Mouse (Mus musculus): ENCODE measurements around the gene Gm28729. TPM values are rescaled to one million over a fixed set of nuclear protein-coding genes. Genes with fewer than 3 reads are reported as not detected.

Gene Gm28729
- 0.13 and 0.15 TPM in 2 replicates for polyA plus RNA-seq (2016; fragmentation: Nextera tagmentation; extraction: Ambion mirVana)

DNA sequence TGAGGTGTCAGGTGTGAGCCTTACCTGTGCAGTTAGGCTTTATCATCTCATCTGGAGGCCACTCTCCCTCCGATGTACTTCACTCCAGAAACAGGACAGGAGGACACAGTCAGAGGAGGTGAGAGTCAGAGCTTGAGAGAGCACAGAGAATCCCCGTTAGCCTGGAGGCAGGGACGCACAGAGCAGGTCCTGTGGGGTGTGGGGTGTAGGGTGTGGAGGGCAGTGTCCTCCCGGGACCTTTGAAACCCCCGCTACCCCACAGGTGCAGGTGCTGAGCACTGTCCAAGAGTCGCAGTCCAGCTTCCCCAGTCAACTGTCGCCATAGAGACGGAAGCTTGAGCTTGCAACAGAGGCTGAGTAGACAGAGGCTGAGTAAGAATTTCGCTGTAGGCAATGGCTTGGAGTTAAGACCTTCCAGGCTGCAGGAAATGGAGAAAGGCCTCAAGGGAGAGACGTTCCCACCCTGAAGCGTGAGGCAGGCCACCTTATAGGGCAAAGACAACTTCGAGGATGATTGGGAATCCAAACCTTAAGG lies at the start of gene Gm28729:
TSS of gene Gm28729 (minus strand) at position 293 of the 535 bp plus-strand sequence.
- Histone ChIP-seq H3K27me3 (peaks cover 3% of the 10 kb centered on the region; the same call in 1 of the 2 replicates), H3K4me1 (0 out of 2 replicates have a peak, but pooled peaks cover 5% of the 10 kb centered on the region), H3K36me3 (replicated peaks) (no peaks in the 10 kb centered on the region), H3K4me3 (replicated peaks) (no peak within 1 kb of the TSS), H3K9ac (no peak within 1 kb of the TSS), H3K27ac (no peak within 1 kb of the TSS), H3K9me3 (no peaks in the 10 kb centered on the region), H3K4me2 (no peak within 1 kb of the TSS)
- WGBS = 61% methylated on average over 12 of the region's 12 CpGs
- no peak for ATAC-seq (ENCODE audit: low FRiP score)

DNA sequence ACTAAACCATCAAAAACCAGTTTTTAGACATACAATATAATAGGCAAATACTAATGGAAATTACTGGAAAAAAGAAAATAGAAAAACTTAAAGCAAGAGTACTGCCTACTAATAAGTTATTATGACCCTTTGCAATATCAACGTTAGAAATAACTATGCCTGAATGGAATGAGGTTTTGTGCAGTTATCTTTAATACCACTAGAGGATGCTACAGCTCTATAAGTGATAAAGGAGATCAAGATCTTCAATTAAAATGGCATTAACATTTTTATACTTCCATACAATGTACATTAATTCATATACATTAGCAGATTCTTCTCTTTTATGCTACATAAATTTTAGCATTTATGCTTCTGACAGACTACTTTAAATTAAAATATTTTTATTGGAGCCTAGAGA lies 48.2 kb upstream of the Gm28729 start:
- peaks cover 8% of the 10 kb centered on the region; the same call in 1 of the 2 replicates for H3K36me3 ChIP-seq (replicated peaks)
- no peaks in the 10 kb centered on the region for H3K9me3 ChIP-seq
- H3K27ac ChIP-seq = no peak overlapping the region
- H3K4me3 ChIP-seq (replicated peaks) = no peak overlapping the region
- no peaks in the 10 kb centered on the region for H3K4me1 ChIP-seq
- no peak overlapping the region for H3K9ac ChIP-seq
- H3K4me2 ChIP-seq = no peak overlapping the region
- 9% methylated on average over 1 of the region's 1 CpGs for WGBS
- H3K27me3 ChIP-seq = no peaks in the 10 kb centered on the region
- no peak for ATAC-seq (ENCODE audit: low FRiP score)

DNA sequence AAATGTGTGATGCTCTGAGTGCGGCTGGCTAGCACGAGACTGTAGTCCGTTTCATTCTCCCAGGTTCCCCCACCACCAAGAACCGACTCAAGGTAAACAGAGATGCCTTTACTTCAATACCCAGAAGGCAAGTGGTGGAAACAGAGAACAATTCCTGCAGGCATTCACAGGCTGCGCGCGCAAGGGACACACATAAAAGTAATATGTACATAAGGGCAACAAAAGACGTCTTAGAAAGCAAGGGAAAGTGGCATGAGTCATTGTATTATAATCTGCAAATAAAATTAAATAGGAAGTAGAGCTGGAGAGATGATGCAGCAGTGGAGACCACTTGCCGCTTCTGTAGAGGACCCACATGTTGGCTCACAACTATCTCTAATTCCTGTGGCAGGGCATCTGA lies 47.7 kb upstream of the Gm28729 start:
- H3K9ac ChIP-seq = no peak overlapping the region
- 87% methylated on average over 9 of the region's 9 CpGs for WGBS
- no peak overlapping the region for H3K4me2 ChIP-seq

DNA sequence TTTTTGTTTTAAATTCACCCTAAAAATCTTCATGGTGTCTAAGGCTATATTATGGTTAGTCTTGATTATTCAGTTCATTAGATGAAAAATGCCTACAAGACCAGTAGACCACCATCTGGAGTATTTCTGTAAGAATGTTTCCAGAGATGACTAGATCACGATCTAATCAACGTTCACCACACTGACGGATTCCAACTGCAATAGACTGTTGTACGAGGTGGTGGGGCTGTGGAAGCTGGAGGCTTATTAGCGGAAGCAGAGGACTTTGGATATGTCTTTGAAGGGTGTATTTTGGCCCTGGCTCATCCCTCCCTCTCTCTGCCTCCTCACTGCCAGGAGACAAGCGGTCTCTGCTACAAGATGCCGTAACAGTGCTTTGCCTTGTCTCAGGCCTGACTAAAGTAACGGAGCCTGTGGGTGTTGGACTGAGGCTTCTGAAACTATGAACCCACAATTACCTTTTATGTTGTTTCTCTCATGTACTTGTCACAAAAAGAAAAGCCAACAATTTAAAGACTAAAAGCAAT lies 41.5 kb upstream of the Gm28729 start:
- Histone ChIP-seq H3K9me3 (no peaks in the 10 kb centered on the region), H3K27ac (no peak overlapping the region), H3K4me2 (no peak overlapping the region), H3K4me3 (replicated peaks) (no peak overlapping the region), H3K4me1 (no peaks in the 10 kb centered on the region), H3K36me3 (replicated peaks) (peaks cover 21% of the 10 kb centered on the region; the same call in 1 of the 2 replicates), H3K27me3 (no peaks in the 10 kb centered on the region), H3K9ac (no peak overlapping the region)
- no peak for ATAC-seq (ENCODE audit: low FRiP score)
- WGBS = 87% methylated on average over 8 of the region's 8 CpGs

More for the DNA sequence above, 47.7 kb upstream of the Gm28729 start:
- H3K9me3 ChIP-seq = no peaks in the 10 kb centered on the region
- H3K4me1 ChIP-seq = no peaks in the 10 kb centered on the region
- no peak overlapping the region for H3K4me3 ChIP-seq (replicated peaks)
- no peak overlapping the region for H3K27ac ChIP-seq
- ATAC-seq (ENCODE audit: low FRiP score) = no peak
- H3K27me3 ChIP-seq = no peaks in the 10 kb centered on the region
- H3K36me3 ChIP-seq (replicated peaks) = peaks cover 8% of the 10 kb centered on the region; the same call in 1 of the 2 replicates

DNA sequence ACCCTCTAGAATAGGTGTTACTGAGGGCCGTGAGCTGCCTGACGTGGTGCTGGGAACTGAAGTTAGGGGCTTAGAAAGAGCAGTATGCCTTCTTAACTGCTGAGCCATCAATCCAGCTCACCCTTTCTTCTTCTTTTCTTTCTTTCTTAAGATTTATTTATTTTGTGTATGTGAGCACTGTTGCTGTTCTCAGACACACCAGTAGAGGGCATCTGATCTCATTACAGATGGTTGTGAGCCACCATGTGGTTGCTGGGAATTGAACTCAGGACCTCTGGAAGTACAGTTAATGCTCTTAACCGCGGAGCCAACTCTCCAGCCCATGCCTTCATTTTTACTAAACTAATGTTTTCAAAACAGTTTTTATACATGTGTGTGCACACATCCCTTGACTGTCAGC lies 38.4 kb upstream of the Gm28729 start:
- H3K4me1 ChIP-seq = no peaks in the 10 kb centered on the region
- WGBS = 96% methylated on average over 4 of the region's 4 CpGs
- H3K36me3 ChIP-seq (replicated peaks) = peaks cover 32% of the 10 kb centered on the region
- H3K9ac ChIP-seq = no peak overlapping the region
- H3K27me3 ChIP-seq = no peaks in the 10 kb centered on the region
- no peak for ATAC-seq (ENCODE audit: low FRiP score)
- no peak overlapping the region for H3K4me3 ChIP-seq (replicated peaks)
- H3K4me2 ChIP-seq = no peak overlapping the region
- H3K9me3 ChIP-seq = no peaks in the 10 kb centered on the region
- H3K27ac ChIP-seq = no peak overlapping the region

DNA sequence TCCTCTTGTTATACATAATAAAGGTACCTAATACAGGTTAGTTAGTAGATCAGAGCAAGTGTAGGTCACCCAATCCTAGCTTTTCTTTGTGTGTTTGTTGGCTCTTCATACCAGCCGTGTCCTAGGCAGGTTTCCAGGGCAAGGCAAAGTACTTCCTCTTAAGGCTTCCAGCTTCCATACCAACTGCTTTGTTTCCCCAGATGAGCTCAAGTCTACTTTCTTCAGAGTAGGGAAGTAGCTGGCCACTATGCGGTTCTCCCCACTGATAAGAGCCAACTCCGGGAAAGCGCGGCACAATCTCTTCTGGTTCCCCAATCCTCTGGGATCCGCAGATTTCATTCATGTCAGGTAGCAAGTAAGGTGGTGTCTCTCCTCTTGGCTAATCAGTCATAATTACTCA lies 34.1 kb upstream of the Gm28729 start:
- Histone ChIP-seq H3K4me2 (no peak overlapping the region), H3K4me1 (no peaks in the 10 kb centered on the region), H3K9me3 (no peaks in the 10 kb centered on the region), H3K27me3 (no peaks in the 10 kb centered on the region), H3K9ac (no peak overlapping the region), H3K27ac (no peak overlapping the region), H3K4me3 (replicated peaks) (no peak overlapping the region), H3K36me3 (replicated peaks) (peaks cover 28% of the 10 kb centered on the region)
- ATAC-seq (ENCODE audit: low FRiP score) = no peak
- WGBS = 97% methylated on average over 6 of the region's 6 CpGs

DNA sequence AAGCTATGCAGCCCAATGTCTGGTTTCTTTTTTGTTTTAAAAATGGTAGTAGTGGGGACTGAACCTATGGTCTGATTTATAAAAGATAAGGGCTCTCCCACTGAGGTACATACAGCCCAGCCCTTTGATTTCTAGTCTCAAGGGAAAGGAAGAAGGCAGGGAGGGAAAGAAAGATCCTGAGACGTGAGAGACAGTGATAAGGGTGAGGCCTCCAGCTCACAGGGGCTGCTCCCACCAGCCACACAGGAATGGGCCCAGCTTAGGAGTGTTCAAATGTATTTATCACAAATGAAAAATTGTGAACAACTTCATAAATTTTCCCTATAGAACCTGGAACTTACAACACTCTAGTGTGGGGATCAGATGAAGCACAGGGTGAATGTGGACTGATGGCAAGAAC lies 33.5 kb upstream of the Gm28729 start:
- 64% methylated on average over 1 of the region's 1 CpGs for WGBS
- H3K9me3 ChIP-seq = no peaks in the 10 kb centered on the region

DNA sequence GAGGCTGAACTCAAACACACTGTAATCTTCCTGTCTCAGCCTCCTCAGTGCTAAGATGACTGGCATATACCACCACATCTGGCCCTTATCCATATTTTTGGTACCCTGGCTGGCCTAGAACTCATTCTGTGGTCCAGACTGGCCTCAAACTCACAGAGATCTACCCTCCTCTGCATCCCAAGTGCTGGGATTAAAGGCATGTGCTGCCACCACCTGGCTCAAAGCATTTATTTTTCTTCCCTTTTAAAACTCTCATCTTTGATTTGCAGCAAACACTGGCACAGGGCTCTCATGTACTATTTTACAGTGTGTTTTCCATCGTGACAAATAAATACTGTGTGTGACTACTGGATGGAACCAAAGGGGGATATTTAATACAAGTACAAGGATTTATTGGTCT lies 29.0 kb upstream of the Gm28729 start:
- peaks cover 20% of the 10 kb centered on the region for H3K36me3 ChIP-seq (replicated peaks)
- H3K4me1 ChIP-seq = no peaks in the 10 kb centered on the region
- H3K27me3 ChIP-seq = no peaks in the 10 kb centered on the region
- no peak overlapping the region for H3K4me2 ChIP-seq
- no peaks in the 10 kb centered on the region for H3K9me3 ChIP-seq
- no peak for ATAC-seq (ENCODE audit: low FRiP score)
- no peak overlapping the region for H3K27ac ChIP-seq
- no peak overlapping the region for H3K4me3 ChIP-seq (replicated peaks)
- 92% methylated on average over 1 of the region's 1 CpGs for WGBS
- H3K9ac ChIP-seq = no peak overlapping the region

More for the DNA sequence above, 33.5 kb upstream of the Gm28729 start:
- H3K4me3 ChIP-seq (replicated peaks) = no peak overlapping the region
- no peak overlapping the region for H3K4me2 ChIP-seq
- peaks cover 25% of the 10 kb centered on the region for H3K36me3 ChIP-seq (replicated peaks)
- H3K27ac ChIP-seq = no peak overlapping the region
- no peaks in the 10 kb centered on the region for H3K4me1 ChIP-seq
- H3K27me3 ChIP-seq = no peaks in the 10 kb centered on the region
- ATAC-seq (ENCODE audit: low FRiP score) = no peak
- H3K9ac ChIP-seq = no peak overlapping the region

DNA sequence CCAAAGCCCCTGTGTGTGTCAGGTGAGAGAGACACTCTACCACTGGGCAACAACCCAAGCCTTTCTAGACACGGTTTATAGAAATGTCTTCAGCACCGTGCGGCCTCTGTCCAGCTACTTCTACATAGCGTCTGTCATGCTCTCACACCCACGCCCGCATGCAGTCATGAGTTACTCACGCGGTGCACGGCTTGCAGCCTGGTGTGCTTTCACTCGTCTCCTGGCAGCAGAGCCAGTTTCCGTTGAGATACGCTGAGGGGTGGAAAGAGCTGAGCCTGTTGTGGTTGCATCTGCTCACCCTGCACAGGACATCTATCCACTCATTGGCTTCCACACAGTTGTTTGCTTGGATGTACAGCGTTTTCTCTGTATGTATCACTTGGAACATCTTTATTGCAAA lies 20.3 kb upstream of the Gm28729 start:
- no peak overlapping the region for H3K4me2 ChIP-seq
- WGBS = 91% methylated on average over 13 of the region's 13 CpGs
- H3K36me3 ChIP-seq (replicated peaks) = peaks cover 14% of the 10 kb centered on the region
- H3K4me1 ChIP-seq = peaks cover 5% of the 10 kb centered on the region; the same call in 1 of the 2 replicates
- H3K27ac ChIP-seq = no peak overlapping the region
- no peaks in the 10 kb centered on the region for H3K27me3 ChIP-seq
- H3K9me3 ChIP-seq = no peaks in the 10 kb centered on the region
- no peak overlapping the region for H3K4me3 ChIP-seq (replicated peaks)
- no peak for ATAC-seq (ENCODE audit: low FRiP score)
- no peak overlapping the region for H3K9ac ChIP-seq

DNA sequence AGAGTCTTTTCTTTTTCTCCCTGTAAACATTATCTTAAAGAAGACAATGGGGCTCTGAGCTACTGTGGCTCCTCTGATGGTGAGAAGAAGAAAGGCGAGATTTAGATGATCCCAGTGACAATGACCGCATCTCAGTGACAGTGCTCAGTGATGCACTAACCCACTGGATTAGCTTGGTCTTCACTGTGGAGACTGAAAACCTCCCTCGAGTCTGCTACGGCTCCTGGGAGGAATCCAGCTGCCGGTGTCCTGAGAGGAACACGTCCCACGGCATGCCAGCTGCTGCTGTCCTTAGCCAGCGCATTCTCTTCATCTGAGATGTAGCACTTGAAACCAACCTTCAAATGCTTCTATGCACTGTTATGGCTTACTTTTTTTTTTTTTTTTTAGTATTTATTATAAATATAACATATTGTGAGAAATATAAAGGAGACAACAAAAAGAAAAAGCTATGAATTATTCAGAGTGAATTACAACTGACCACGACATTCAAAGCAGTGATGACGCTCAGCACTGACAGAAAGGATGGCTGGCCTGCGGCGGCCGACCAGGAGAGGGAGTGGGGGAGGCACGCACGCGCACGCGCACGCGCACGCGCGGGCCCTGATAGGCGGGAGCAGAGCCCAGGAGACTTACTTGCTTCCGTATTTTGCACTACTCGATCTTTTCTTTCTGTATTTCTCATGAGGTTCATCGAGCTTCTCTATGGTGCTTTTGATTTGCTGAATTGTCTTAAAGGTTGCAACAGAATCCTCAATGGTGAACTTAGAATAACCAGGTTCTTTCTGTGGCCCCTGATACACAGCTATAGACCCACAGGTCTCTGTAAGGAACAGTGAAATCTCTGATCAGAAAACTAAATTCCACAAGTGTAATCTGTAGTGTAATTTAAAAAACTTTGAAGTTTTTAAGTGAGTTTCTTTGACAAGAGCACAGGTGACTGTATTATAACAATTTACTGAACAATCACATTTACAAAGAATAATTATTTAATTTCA lies 18.9 kb upstream of the Gm28729 start:
- Histone ChIP-seq H3K27ac (peak overlapping the region; percentile 1; the same call in 1 of the 2 replicates), H3K4me2 (peak overlapping the region; percentile 42)
- 35% methylated on average over 27 of the region's 27 CpGs for WGBS

DNA sequence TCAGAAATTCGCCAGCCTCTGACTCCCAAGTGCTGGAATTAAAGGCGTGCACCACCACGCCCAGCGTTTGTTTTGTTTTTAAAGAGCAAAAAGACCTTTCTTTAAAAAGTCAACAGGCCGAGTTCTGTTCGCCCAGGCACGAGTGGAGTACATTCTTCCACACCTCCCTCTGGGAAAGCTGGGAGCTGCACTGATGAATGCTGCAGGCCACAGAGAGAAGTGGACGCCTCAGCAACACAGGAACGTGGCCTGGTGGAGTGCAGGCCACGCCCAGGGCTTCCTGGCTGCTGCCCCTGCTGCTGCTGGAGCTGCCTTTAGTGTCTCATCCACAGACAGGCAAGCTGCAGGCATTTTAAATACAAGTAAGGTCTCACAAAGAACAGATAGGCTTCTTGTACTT lies 13.9 kb upstream of the Gm28729 start:
- Histone ChIP-seq H3K27ac (no peak overlapping the region), H3K4me1 (peaks cover 17% of the 10 kb centered on the region), H3K9ac (no peak overlapping the region), H3K27me3 (no peaks in the 10 kb centered on the region), H3K4me2 (no peak overlapping the region), H3K4me3 (replicated peaks) (no peak overlapping the region), H3K36me3 (replicated peaks) (peaks cover 9% of the 10 kb centered on the region), H3K9me3 (no peaks in the 10 kb centered on the region)
- WGBS = 61% methylated on average over 10 of the region's 10 CpGs
- ATAC-seq (ENCODE audit: low FRiP score) = no peak

More for the DNA sequence above, 18.9 kb upstream of the Gm28729 start:
- Histone ChIP-seq H3K4me1 (peaks cover 5% of the 10 kb centered on the region; the same call in 1 of the 2 replicates), H3K27me3 (no peaks in the 10 kb centered on the region), H3K9me3 (no peaks in the 10 kb centered on the region), H3K4me3 (replicated peaks) (peak overlapping the region; percentile 16; the same call in 1 of the 2 replicates), H3K36me3 (replicated peaks) (peaks cover 14% of the 10 kb centered on the region), H3K9ac (no peak overlapping the region)
- ATAC-seq (ENCODE audit: low FRiP score) = peak; percentile 91

DNA sequence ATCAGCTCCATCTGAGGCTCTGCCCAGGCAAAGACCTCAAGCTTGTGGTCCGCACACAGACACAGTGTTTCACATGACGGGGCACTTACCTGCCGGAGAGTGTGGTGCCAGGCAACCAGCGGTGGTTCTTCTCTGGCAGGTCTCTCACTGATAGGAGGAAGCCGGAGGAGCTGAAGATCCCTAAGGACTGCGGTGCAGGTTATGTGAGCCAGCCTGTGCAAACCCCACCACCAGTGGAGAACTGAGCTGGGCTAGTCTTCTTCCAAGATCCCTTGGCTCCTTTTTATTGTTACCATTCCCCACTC lies 12.5 kb upstream of the Gm28729 start:
- ATAC-seq (ENCODE audit: low FRiP score) = peak; percentile 30; the same call in 1 of the 2 replicates
- no peak overlapping the region for H3K9ac ChIP-seq
- no peak overlapping the region for H3K4me3 ChIP-seq (replicated peaks)
- no peak overlapping the region for H3K27ac ChIP-seq
- 92% methylated on average over 6 of the region's 6 CpGs for WGBS
- peaks cover 12% of the 10 kb centered on the region for H3K4me1 ChIP-seq
- no peaks in the 10 kb centered on the region for H3K9me3 ChIP-seq
- peaks cover 9% of the 10 kb centered on the region for H3K36me3 ChIP-seq (replicated peaks)
- no peak overlapping the region for H3K4me2 ChIP-seq
- H3K27me3 ChIP-seq = no peaks in the 10 kb centered on the region

All from forebrain, embryonic 12.5 days (tissue).